Comparison of ENCODE assay signal across 8 mouse cellular contexts in genomic region chr9:20812537-20813271, GRCm38 (mm10). TPM values are rescaled to one million over a fixed set of nuclear protein-coding genes. Genes with fewer than 3 reads are reported as not detected.
A peak's percentile ranks its signal among the peaks of the same experiment; 100 is the strongest.
DNase-seq lines count a peak whose midpoint lies in the region; ATAC-seq and TF ChIP-seq lines count a peak whose summit lies in the region.

No protein-coding gene starts in this region.

- peak; percentile 16; the same call in 1 of the 2 replicates for TF ChIP-seq CTCF in intestine, postnatal 0 days (IDR thresholded peaks at IDR 0.05; ENCODE audit: low read depth)

- H3K36me3 ChIP-seq in intestine, postnatal 0 days (ENCODE audit: control insufficient read depth, insufficient read depth) = no peaks in the 10 kb centered on the region

- no peak overlapping the region for H3K4me3 ChIP-seq in intestine, postnatal 0 days (ENCODE audit: low read depth, low read length)

- DNase-seq in right cerebral cortex, postnatal 14 days = peak; percentile 23
- DNase-seq in right cerebral cortex, adult 2 months (ENCODE audit: low spot score in 2 of 2) = no peak
- peak; percentile 75 for DNase-seq in adrenal gland, postnatal 10 days
- peak; percentile 63 for DNase-seq in gastrocnemius, postnatal 14 days
- DNase-seq in retina, postnatal 1 day = peak; percentile 59
- DNase-seq in cerebellum, postnatal 36 days = no peak
- no peak for DNase-seq in cerebellum, adult 9-11 months

- no peaks in the 10 kb centered on the region for H3K4me1 ChIP-seq in intestine, postnatal 0 days (replicated peaks; ENCODE audit: control insufficient read depth, insufficient read depth, low read length)

- H3K27me3 ChIP-seq in intestine, postnatal 0 days (replicated peaks; ENCODE audit: control insufficient read depth, insufficient read depth, low read length) = 0 out of 2 replicates have a peak, but pooled peaks cover 3% of the 10 kb centered on the region

- no peak overlapping the region for H3K27ac ChIP-seq in intestine, postnatal 0 days (ENCODE audit: low read depth, low read length)

- no peak overlapping the region; the same call in 1 of the 2 replicates for H3K4me2 ChIP-seq in intestine, postnatal 0 days (replicated peaks; ENCODE audit: low read depth)

- H3K9ac ChIP-seq in intestine, postnatal 0 days (ENCODE audit: low read depth, low read length) = no peak overlapping the region

- ATAC-seq in intestine, postnatal 0 days = 0 out of 2 replicates have a peak, but pooled peaks have one; percentile 12

- WGBS in intestine, postnatal 0 days = 11% methylated on average over 19 of the region's 19 CpGs

- intact Hi-C loops in gastrocnemius, postnatal 14 days (cut with DNase I; ENCODE audit: low total_unique reads) = no loop called here

- no peaks in the 10 kb centered on the region for H3K9me3 ChIP-seq in intestine, postnatal 0 days (ENCODE audit: control insufficient read depth)

RNA-seq across cellular contexts. Expression of gene Col5a3, which starts 2.2 kb away (rescaled TPM):
- total RNA-seq in adrenal gland, postnatal 10 days (2021) = 100 to 1,000 TPM in 1 of 2 experiments, 10 to 100 TPM in 1; 99.1 to 106 TPM
- 10 to 100 TPM; 55.2 to 69.0 TPM for total RNA-seq in gastrocnemius, postnatal 14 days (2021)
- polyA plus RNA-seq in intestine, postnatal 0 days (2015; fragmentation: Nextera tagmentation; extraction: Ambion mirVana) = 1.2 and 1.9 TPM in 2 replicates

RNA-seq across cellular contexts. Expression of gene Rdh8, which starts 5.6 kb away (rescaled TPM):
- total RNA-seq in adrenal gland, postnatal 10 days (2021) = not detected
- total RNA-seq in gastrocnemius, postnatal 14 days (2021) = under 1 TPM in 1 of 2 experiments, not detected in 1; 0.22 TPM
- polyA plus RNA-seq in intestine, postnatal 0 days (2015; fragmentation: Nextera tagmentation; extraction: Ambion mirVana) = not detected in 2 replicates

RNA-seq across cellular contexts. Expression of gene A230050P20Rik, which starts 55.7 kb away (rescaled TPM):
- 10 to 100 TPM; 17.1 to 28.0 TPM for total RNA-seq in adrenal gland, postnatal 10 days (2021)
- 1 to 10 TPM; 3.3 to 3.4 TPM for total RNA-seq in gastrocnemius, postnatal 14 days (2021)
- 4.9 and 5.6 TPM in 2 replicates for polyA plus RNA-seq in intestine, postnatal 0 days (2015; fragmentation: Nextera tagmentation; extraction: Ambion mirVana)

Comparison
In these comparisons a context has a peak if more than half of its experiments do, and no peak if none do; other contexts are left out.
1. DNase-seq: peak in right cerebral cortex, postnatal 14 days (single experiment), adrenal gland, postnatal 10 days (single experiment), gastrocnemius, postnatal 14 days (single experiment) and retina, postnatal 1 day (single experiment); none in right cerebral cortex, adult 2 months (0 of 2), cerebellum, postnatal 36 days (0 of 2) and cerebellum, adult 9-11 months (single experiment).
2. RNA of gene A230050P20Rik, which starts 55.7 kb away (total RNA-seq): 17.1 to 28.0 TPM in adrenal gland, postnatal 10 days; 3.3 to 3.4 TPM in gastrocnemius, postnatal 14 days; every median in the first group is over 4 times any median in the second.